Mouse (Mus musculus) limb, embryonic 14.5 days (tissue): ENCODE measurements around the gene Ralgps2. TPM values are rescaled to one million over a fixed set of nuclear protein-coding genes. Genes with fewer than 3 reads are reported as not detected.

Source experiments
- ATAC-seq: fragments of 200-750 bp; cut with Nextera tagmentation; 2 replicates; pipeline ENCODE4 v1.8.0; 2017; ENCODE audit warnings: low read depth, moderate number of reproducible peaks, moderate TSS enrichment; ENCODE audit not compliant: low FRiP score
- DNase-seq: peaks from one replicate; pipeline ENCODE4 v3.0.0-alpha.2; 2015; ENCODE audit warnings: low spot score
- H3K27ac ChIP-seq: fragments of 300-500 bp; sonication (generic); replicated peaks from 2 replicates; pipeline ENCODE4 v1.5.1; 2014; ENCODE audit warnings: low read depth, mild to moderate bottlenecking, low read length, moderate library complexity, mixed read lengths
- H3K27me3 ChIP-seq: fragments of 300-500 bp; sonication (generic); 2 replicates; pipeline ENCODE4 v1.6.1; 2014; ENCODE audit warnings: low read length, mixed read lengths; ENCODE audit not compliant: control insufficient read depth, insufficient read depth
- H3K36me3 ChIP-seq: fragments of 300-500 bp; sonication (generic); 2 replicates; pipeline ENCODE4 v1.6.1; 2014; ENCODE audit warnings: mild to moderate bottlenecking, low read length, moderate library complexity, mixed read lengths; ENCODE audit not compliant: control insufficient read depth, insufficient read depth
- H3K4me1 ChIP-seq: fragments of 300-500 bp; sonication (generic); 2 replicates; pipeline ENCODE4 v1.6.1; 2014; ENCODE audit warnings: antibody characterized with exemption, low read length, mixed read lengths; ENCODE audit not compliant: control insufficient read depth, insufficient read depth
- H3K4me2 ChIP-seq: fragments of 300-500 bp; sonication (generic); replicated peaks from 2 replicates; pipeline ENCODE4 v1.6.1; 2014; ENCODE audit warnings: low read depth, mild to moderate bottlenecking, low read length, moderate library complexity; ENCODE audit not compliant: severe bottlenecking
- H3K4me3 ChIP-seq: fragments of 300-500 bp; sonication (generic); replicated peaks from 2 replicates; pipeline ENCODE4 v1.5.1; 2014; ENCODE audit warnings: low read length
- H3K9ac ChIP-seq: fragments of 300-500 bp; sonication (generic); 2 replicates; pipeline ENCODE4 v1.6.1; 2014; ENCODE audit warnings: mild to moderate bottlenecking, low read depth, low read length, moderate library complexity; ENCODE audit not compliant: severe bottlenecking
- H3K9me3 ChIP-seq: fragments of 300-500 bp; sonication (generic); 2 replicates; pipeline ENCODE4 v1.6.1; 2016; ENCODE audit warnings: low read length; ENCODE audit not compliant: control insufficient read depth
- POLR2A ChIP-seq: fragments of 200-500 bp; IDR thresholded peaks from 2 replicates; pipeline ENCODE4 v1.8.0; 2012; ENCODE audit warnings: inconsistent platforms, mild to moderate bottlenecking, moderate library complexity, borderline replicate concordance; ENCODE audit not compliant: insufficient read depth, insufficient read length; ENCODE audit errors: extremely low read depth
- WGBS: fragments of 180-500 bp; shearing (Covaris S2); extraction: QIAGEN DNeasy Blood & Tissue Kit; methylation state at CpG from one replicate; pipeline ENCODE4 v1.1.7; 2014; 5-methylcytosine and 5-hydroxymethylcytosine counted together
- polyA plus RNA-seq, 2 experiments: library from polyadenylated mRNA; depleted of rRNA in 1 of 2; stranded (reverse) in 1 of 2; unstranded in 1 of 2; fragments of >200 nt; fragmentation: Nextera tagmentation in 1 of 2; extraction: Ambion mirVana in 1 of 2; gene quantifications; 2 replicates each; pipeline versions ENCODE4 v1.2.1 to v1.2.3; 2012 to 2014

The Ralgps2 gene
- polyA plus RNA-seq, 2 experiments: 33.6 to 63.7 TPM

- H3K27me3 ChIP-seq: no peaks in the 10 kb centered on the region
- H3K4me1 ChIP-seq: peaks cover 60% of the 10 kb centered on the region
- no peak overlapping the region for H3K9ac ChIP-seq
- H3K4me3 ChIP-seq: no peak overlapping the region
- TF ChIP-seq POLR2A: no peak
- ATAC-seq (peak; percentile 78), DNase-seq (peak; percentile 93)
- H3K4me2 ChIP-seq: 0 out of 2 replicates have a peak overlapping the region, but pooled peaks have one; percentile 26
- 4% methylated on average over 12 of the region's 12 CpGs for WGBS
- H3K36me3 ChIP-seq: no peaks in the 10 kb centered on the region
- H3K9me3 ChIP-seq: no peaks in the 10 kb centered on the region
- H3K27ac ChIP-seq: peak overlapping the region; percentile 89
Measured at GRCm38 (mm10) chr1:156781076-156781741, 158.2 kb downstream of the Ralgps2 start.

DNA sequence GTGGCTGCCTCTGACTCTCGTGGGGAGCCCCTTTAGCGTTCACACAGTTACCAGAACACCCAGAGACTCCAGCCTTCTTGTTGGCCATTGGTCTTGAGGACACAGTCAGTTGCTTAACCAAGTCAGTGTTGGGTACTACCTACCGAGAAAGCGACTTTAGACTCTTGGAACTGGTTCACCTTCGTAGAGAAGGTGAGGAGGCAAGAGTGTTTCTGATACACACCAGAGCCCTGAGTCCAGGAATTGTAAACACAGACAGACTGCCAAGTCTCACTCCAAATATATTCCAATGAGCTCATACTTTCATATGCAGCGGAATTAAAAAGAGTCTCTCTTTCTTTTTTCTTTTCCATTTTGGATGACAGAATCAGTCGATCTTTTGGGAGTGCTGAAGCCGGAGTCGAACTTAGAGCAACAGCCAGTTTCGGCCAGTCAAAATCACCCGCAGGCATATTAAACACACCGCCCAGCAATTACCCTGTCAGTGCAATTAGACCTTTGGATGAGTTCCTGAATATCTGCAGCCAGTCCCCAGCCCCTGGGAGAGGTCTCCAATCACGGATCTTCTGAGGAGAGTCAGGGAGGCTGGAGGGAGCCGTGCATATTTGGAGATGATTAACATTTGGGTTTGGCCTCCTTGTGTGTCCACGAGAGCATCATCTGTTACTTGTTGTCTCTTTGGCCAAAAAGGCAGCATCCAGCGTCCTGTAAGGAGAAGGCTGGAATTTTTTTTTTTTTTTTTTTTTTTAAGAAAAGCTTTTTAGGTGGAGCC is 159.0 kb downstream of the Ralgps2 start:
- DNase-seq (peak; percentile 85), ATAC-seq (peak; percentile 49)
- H3K9me3 ChIP-seq: no peaks in the 10 kb centered on the region
- H3K9ac ChIP-seq: no peak overlapping the region
- H3K27me3 ChIP-seq: no peaks in the 10 kb centered on the region
- H3K4me2 ChIP-seq: no peak overlapping the region; the same call in 1 of the 2 replicates
- no peak overlapping the region for H3K4me3 ChIP-seq
- H3K27ac ChIP-seq: peak overlapping the region; percentile 89
- TF ChIP-seq POLR2A: no peak
- WGBS: 30% methylated on average over 16 of the region's 16 CpGs
- H3K4me1 ChIP-seq: peaks cover 60% of the 10 kb centered on the region
- H3K36me3 ChIP-seq: no peaks in the 10 kb centered on the region

- H3K4me1 ChIP-seq: peaks cover 57% of the 10 kb centered on the region
- WGBS: 55% methylated on average over 4 of the region's 4 CpGs
- H3K9ac ChIP-seq: peak overlapping the region; percentile 31; the same call in 1 of the 2 replicates
- TF ChIP-seq POLR2A: no peak
- H3K9me3 ChIP-seq: no peaks in the 10 kb centered on the region
- H3K36me3 ChIP-seq: no peaks in the 10 kb centered on the region
- DNase-seq (no peak), ATAC-seq (no peak)
- peak overlapping the region; percentile 89 for H3K27ac ChIP-seq
- no peaks in the 10 kb centered on the region for H3K27me3 ChIP-seq
- H3K4me2 ChIP-seq: no peak overlapping the region; the same call in 1 of the 2 replicates
- H3K4me3 ChIP-seq: no peak overlapping the region
Measured at GRCm38 (mm10) chr1:156779595-156779994, 159.8 kb downstream of the Ralgps2 start.

GRCm38 (mm10) chr1:156778977-156779376 is 160.4 kb downstream of the Ralgps2 start:
- ATAC-seq (peak; percentile 32; the same call in 1 of the 2 replicates), DNase-seq (peak; percentile 64)
- Histone ChIP-seq H3K27ac (peak overlapping the region; percentile 89), H3K4me3 (no peak overlapping the region), H3K27me3 (no peaks in the 10 kb centered on the region), H3K4me2 (no peak overlapping the region; the same call in 1 of the 2 replicates), H3K9ac (peak overlapping the region; percentile 31; the same call in 1 of the 2 replicates), H3K9me3 (no peaks in the 10 kb centered on the region), H3K4me1 (peaks cover 51% of the 10 kb centered on the region), H3K36me3 (no peaks in the 10 kb centered on the region)
- TF ChIP-seq POLR2A: no peak
- WGBS: 16% methylated on average over 6 of the region's 6 CpGs

DNA sequence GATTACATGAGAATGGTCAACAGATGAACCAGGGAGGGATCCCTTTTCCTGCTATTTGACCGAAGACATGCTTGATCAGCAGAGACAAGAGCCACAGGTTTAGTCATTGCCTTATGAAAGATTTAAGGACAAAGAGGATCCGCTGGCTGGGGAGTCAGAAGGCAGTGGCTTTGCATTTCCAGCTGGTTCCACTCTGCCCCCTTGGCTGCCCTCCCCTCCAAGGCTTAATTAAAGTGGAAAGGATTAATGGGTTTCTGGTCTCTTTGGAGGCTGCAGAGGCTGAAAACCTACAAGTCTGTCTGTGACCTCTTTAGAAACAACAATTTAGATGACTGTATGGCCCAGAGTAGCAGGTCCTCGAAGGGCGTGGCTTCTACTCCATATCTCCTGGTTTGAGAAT is 161.5 kb downstream of the Ralgps2 start:
- no peak overlapping the region for H3K9ac ChIP-seq
- ATAC-seq (no peak), DNase-seq (no peak)
- no peak overlapping the region for H3K4me3 ChIP-seq
- no peaks in the 10 kb centered on the region for H3K27me3 ChIP-seq
- H3K36me3 ChIP-seq: no peaks in the 10 kb centered on the region
- no peak overlapping the region; the same call in 1 of the 2 replicates for H3K27ac ChIP-seq
- WGBS: 72% methylated on average over 4 of the region's 4 CpGs
- no peak for TF ChIP-seq POLR2A
- H3K4me2 ChIP-seq: no peak overlapping the region
- H3K4me1 ChIP-seq: peaks cover 50% of the 10 kb centered on the region
- H3K9me3 ChIP-seq: no peaks in the 10 kb centered on the region
